Mouse (Mus musculus) adrenal gland, adult 18-20 months (tissue): Measurements from ENCODE around the gene Tial1. TPM values are rescaled to one million over a fixed set of nuclear protein-coding genes. Genes with fewer than 3 reads are reported as not detected.

ENCODE experiments used
- DNase-seq, 2 experiments: peaks; one replicate each; pipeline ENCODE4 v3.0.0; 2021 to 2022; ENCODE audit warnings: low spot score in 2 of 2
- long read RNA-seq, 2 experiments: library from polyadenylated mRNA; stranded (forward); transcript quantifications; one replicate each; pipeline ENCODE4 v2.0.0; 2021
- total RNA-seq, 2 experiments: library from RNA; stranded (reverse); gene quantifications; 1 replicate in 1 of 2; 2 replicates in 1 of 2; pipeline ENCODE4 v1.2.3; 2021

Gene Tial1
- total RNA-seq: 10 to 100 TPM; 67.1 to 99.5 TPM
- long read RNA-seq, experiment 1, full-length matches to known transcripts: 12 of 18 reads
- long read RNA-seq, experiment 1, partial matches to known transcripts: 2 of 18 reads
- long read RNA-seq, experiment 1, other reads (novel, unspliced or antisense): 4 of 18 reads
- long read RNA-seq, experiment 2, full-length matches to known transcripts: 12 of 23 reads
- long read RNA-seq, experiment 2, partial matches to known transcripts: 7 of 23 reads
- long read RNA-seq, experiment 2, other reads (novel, unspliced or antisense): 4 of 23 reads

GRCm38 (mm10) chr7:128461285-128462215, at the start of gene Tial1:
Gene Tial1 (minus strand): TSS chr7:128461717.
- peak; percentile 90 to 92 for DNase-seq

GRCm38 (mm10) chr7:128504091-128504490, 42.6 kb upstream of the Tial1 start:
- DNase-seq: no peak

DNA sequence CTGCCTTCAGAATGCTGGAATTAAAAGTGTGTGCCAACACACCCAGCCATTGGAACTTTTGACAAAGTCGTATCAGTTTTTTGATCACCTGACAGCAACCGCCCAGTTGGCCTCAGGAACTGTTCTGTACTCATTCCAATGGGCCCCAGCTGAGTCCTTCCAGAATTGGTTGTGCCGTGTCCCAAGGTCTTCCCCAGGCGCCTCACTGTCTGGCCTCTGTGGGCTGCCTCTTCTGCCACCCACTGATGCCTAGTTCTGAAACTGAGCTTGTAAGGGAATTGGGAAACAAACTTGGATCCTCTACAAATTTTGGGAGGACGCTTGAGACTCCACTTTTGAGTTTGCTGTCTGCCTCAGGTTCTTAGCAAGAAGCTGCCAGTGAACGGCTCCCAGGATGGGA, 38.3 kb upstream of the Tial1 start:
- peak in 1 of 2 experiments; percentile 24 for DNase-seq

DNA sequence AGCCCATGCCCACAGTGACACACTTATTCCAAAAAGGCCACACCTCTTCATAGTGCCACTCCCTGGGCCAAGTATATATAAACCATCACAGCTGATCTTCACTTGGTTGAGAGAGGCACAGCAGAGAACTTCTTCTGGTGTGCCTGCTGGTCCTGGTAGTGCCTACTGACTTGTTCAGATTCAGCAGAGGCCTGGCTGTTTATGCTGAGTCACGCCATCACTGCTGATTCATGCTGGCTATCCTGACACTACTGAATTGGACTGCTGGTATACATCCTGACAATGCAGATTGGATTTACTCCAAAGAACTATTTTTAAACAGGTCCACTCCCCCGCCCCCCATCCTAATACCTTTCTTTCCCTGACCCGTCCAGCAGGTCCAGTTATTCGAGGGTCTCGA, 33.0 kb upstream of the Tial1 start:
- DNase-seq: no peak

DNA sequence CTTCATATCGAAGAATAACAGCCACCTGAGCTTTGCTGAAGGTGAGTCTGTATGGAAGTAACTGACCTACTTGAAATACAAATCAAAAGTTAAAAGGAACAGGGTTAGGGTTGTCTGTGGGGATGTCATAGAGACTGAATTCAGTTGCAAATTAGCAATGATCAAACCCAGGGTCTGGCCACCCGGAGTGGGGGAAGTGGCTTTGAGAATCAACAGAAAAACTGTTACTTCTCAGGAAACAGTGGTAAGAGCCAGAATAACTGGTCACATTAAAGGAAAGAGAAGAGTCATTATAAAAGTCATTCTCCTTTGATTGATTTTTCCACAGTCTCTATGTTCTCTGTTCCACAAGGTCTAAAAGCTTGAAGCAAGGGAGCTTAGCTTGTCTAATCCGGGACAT, 27.5 kb upstream of the Tial1 start:
- DNase-seq: no peak

- DNase-seq: peak; percentile 77 to 81
These were observed 12.8 kb upstream of the Tial1 start for GRCm38 (mm10) chr7:128474322-128474721.

- no peak for DNase-seq
These were observed 889 bp upstream of the Tial1 start for GRCm38 (mm10) chr7:128462406-128462805.

DNA sequence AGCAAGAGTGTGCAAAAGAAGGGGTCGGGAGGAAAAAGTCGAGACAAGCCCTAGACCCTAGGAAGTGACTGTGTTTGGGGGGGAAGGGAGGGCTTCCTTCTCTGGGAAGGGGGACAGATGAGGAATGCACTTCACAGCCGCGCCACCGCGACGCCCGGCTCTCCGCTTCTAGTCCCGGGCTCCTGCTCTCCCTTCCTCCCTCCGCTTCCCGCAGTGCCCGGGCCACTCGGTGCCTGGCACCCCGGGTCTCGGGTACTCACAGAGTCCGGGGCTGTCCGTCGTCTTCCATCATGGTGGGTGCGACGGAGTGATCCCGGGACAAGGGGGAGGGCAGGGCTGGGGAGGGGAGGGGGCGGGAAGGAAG, 670 bp downstream of the Tial1 start:
- no peak for DNase-seq

DNA sequence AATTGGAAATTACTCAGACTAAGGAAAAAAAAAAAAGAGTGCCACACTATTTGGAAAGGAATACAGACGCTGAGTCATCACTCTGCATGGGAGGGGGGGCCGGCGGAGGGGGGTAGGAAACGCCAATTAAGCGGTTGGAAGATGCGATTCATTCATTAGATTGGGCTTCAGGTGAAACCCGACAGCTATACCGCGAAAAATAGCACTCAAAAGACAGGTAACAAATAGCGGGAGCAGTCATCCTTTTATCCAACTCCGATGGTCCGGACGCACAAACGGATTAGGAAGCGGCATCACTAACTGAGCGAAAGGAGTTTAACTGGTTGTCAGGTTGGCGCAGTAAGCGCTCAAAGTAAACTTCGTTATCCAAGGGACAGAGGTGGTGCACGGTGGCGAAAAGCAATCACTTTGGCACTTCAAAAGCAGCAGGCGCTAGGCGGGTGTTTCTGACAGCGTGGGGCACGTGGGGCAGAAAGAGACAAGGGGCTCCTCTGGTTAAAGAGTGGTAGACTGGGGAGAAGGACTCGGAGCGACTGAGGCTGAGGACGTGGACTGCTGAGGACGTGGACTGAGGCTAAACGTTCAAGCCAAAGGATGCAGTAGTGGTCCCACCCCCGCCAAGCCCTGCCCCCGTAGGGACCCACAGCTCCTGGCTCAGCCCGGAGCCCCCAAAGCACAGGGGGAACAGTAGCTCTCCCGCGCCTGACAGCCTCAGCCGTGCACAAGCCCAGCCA, 1.2 kb downstream of the Tial1 start:
- DNase-seq: peak; percentile 39 to 40

DNA sequence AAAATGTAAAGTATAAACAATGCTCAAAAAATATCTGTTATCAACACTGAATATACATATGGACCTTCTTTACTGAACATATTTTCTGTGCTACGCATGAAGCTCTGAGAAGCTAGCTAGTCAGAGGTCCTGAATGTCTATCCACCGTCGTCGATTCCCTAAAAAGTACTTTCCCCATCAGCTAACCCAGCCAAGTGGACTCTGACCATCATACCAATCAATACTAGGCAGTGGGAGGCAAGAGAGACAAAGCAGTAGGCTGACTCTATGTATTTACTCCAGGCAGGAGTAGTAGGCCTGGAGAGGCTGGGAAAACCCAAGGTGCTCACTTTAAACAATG, 1.8 kb downstream of the Tial1 start:
- DNase-seq: no peak

DNA sequence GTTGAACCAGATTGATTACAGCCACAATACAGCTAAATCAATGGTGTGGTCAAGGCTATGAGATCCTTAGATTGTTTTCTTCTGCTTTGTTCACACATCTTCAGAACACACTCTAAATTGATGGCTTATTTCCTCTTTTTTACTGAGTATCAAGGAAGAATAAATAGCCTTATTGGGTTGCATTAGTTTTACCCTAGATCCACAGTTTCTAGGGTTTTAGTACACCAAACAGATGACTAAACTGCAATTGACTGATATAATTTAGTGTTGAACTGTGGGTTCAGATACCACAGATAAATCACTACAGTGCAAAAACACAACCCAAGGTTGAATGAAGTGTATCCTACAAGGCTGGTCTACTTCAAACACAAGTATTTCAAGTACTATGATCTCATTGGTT, 3.5 kb downstream of the Tial1 start:
- DNase-seq: no peak

DNA sequence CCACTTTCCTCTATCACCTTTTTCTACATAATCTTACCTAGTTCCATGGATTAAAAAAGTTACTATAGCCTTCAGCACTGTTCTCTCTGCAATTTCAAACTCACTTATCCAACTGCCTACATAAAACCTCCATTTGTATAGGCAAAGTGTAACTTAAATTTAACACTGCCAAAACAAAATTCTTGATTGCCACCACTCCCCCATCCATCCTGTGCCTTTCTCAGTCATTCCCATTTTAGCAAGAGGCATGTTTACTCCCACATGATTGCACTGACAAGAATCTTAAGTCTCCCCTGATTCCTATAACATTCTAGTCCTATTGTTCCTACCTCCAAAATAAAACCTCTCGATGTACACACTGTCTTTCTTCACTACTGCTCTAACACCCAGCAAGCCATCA, 8.8 kb downstream of the Tial1 start:
- no peak for DNase-seq

DNA sequence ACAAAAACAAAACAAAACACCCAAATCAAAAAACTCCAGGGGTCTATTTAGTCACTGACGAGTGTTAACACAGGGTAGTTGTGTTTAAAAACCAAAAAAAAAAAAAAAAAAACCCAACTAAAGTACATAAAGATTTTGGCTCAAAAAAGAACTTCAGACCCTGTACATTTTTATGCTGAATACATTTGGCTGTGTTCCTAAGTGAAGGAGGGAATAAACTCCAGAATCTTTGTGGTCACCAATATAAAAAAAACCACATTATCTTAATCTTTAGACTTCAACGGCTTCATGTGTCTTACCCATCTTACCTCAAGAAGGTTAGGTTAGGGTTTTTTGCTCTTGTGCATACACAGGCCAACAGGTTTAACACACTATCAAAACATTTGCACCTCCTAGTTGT, 20.9 kb downstream of the Tial1 start:
- DNase-seq: no peak

- no peak for DNase-seq
These were observed 22.3 kb downstream of the Tial1 start for GRCm38 (mm10) chr7:128439251-128439650.

DNA sequence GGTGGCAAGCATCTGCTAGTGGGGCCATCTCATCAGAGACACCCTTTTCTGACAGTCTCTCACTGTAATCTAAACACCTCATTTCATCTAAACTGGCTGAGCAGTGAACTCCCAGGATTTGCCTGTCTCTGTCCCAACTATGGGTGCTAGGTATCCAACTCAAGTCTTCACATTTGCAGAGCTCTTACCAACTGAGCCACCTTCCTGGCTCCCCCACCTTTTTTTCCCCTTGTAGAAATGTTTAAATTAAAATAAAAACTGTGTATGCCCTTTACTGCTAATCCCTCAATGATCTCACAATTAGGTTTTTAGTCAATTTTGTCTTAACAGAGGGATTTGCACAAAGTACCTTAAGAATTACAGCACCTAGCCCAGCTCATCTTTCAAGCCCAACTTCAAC, 23.4 kb downstream of the Tial1 start:
- DNase-seq: no peak

DNA sequence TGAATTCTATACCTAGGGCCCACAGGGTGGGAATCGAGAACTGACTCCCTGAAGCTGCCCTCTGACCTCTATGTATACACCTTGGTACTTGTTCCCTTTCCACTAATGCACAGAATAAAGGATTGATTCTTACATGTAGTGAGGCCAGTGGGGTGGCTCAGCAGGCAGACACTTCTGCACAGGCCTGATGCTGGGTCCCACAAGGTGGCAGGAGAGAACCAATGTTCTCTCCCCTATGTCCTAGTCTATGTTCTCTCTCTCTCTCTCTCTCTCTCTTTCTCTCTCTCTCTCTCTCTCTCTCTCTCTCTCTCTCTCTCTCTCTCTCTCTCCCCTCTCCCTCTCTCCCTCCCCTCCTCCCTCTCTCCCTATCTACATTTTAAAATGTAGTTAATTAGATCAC, 28.3 kb downstream of the Tial1 start:
- DNase-seq: no peak

GRCm38 (mm10) chr7:128432574-128432973, 28.9 kb downstream of the Tial1 start:
- DNase-seq: no peak

GRCm38 (mm10) chr7:128422491-128422890, 39.0 kb downstream of the Tial1 start:
- DNase-seq: no peak

GRCm38 (mm10) chr7:128421701-128422100, 39.8 kb downstream of the Tial1 start:
- DNase-seq: no peak

GRCm38 (mm10) chr7:128419690-128420089, 41.8 kb downstream of the Tial1 start:
- DNase-seq: no peak

DNA sequence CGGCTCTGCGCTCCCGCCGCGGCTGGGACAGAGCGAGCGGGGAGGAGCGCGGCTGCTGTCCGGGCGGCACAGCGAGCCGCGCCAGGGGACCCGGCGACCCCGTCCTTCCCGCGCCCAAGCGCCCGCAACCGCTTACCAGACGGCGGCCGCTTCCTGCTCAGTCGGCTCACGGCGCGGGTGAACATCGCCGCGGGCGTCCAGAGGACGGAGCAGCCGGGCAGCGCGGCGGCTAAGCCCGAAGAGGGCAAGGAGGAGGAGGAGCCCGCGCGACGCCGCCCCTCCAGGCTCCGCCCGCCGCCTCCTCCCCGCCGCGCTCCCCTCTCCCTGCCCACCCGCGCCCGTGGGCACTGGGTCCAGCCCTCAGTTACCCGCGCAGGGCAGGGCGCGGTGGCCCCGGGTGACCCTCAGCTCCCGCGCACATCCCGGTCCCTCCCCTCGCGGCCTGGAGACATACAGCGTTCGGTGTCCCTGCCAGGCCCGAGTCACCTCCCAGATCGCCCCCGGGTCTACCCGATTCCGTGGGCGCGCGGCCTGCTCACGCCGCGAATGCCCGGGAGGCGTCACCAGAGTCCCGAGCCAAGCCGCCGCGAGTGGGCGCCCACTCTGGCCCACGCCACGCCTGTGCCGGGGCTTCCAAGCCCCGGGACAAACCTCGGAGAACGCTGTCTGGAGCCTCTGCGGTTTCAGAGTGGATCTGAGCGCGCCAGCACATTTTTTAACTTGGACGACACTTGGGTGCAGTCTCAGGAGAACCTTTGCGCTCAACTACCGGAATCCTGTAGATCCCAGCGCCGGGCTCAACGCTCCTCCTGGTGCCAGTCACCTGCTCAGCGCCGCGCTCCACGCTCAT, 43.4 kb downstream of the Tial1 start, which contains the start of gene Rgs10:
Rgs10 (minus strand) TSS at position 829 of the 850 bp plus-strand sequence.
- peak; percentile 66 to 71 for DNase-seq
